Mouse (Mus musculus) lung, adult 2 months (tissue): ENCODE data around the gene Olfr248.
"Not testable (repeated sequence)": the region's sequence is repeated elsewhere in the genome, so short reads cannot be mapped to it uniquely, and the experiment has no call there.

ENCODE experiments used
- CTCF ChIP-seq: fragments of 200-500 bp; IDR thresholded peaks from 2 replicates; pipeline ENCODE4 v1.5.1; 2011; ENCODE audit warnings: mild to moderate bottlenecking, low read length, control low read depth; ENCODE audit not compliant: insufficient read depth
- POLR2A ChIP-seq: fragments of 200-500 bp; IDR thresholded peaks from 2 replicates; pipeline ENCODE4 v1.6.1; 2011; ENCODE audit warnings: low read depth, mild to moderate bottlenecking, control low read depth, low read length, borderline replicate concordance; ENCODE audit errors: extremely low read depth

GRCm38 (mm10) chr1:174353636-174354035, 37.2 kb upstream of the Olfr248 start:
- not testable (repeated sequence) for TF ChIP-seq CTCF, POLR2A
